Mouse (Mus musculus) spleen, postnatal 10 days (tissue): ENCODE results near the gene Sptlc3.
A peak's percentile ranks its signal among the peaks of the same experiment; 100 is the strongest.

ENCODE experiments used
- DNase-seq, 2 experiments: peaks; one replicate each; pipeline ENCODE4 v3.0.0; 2021 to 2022; ENCODE audit warnings: low spot score in 2 of 2

The Sptlc3 gene

DNA sequence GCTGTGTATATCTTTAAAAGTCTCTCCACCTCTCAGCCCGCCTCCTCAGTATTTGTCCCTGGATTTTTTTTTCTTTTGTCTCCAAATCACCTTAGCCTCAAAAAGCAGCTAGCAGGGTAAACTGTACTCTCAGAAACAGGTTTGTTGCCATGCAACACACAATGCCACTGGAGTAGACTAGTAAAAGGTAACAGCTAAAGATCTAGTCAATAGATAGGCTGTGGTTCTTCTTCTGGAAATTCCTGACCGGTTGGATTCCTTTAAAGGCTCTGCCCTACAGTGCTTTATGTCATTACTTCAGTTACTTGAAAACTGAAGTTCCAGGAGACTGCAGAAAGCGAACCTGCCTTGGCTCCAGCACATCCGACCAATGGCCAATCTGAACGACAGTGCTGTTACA, at the start of gene Sptlc3:
TSS of gene Sptlc3 (plus strand) at position 78 of the 400 bp plus-strand sequence.
- no peak for DNase-seq

DNA sequence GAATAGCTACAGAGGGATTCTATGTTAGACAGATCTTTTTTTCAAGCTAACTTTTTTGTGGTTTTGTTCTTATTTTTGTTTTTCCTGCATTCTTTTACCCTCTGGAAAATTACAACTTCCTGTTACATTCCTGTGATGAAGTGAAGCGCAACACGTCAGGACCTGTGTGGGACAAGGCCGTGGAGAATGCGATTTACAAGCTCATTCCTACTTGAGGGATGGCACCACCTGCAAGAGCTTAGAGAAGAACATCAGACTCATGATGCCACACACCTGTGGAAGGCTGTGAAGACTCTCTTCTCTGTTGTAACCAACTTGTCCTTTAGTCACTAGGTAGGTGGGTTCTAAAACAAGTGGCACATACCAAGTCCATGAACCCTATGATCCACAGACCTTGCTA, 26.0 kb upstream of the Sptlc3 start:
- DNase-seq, result no peak

DNA sequence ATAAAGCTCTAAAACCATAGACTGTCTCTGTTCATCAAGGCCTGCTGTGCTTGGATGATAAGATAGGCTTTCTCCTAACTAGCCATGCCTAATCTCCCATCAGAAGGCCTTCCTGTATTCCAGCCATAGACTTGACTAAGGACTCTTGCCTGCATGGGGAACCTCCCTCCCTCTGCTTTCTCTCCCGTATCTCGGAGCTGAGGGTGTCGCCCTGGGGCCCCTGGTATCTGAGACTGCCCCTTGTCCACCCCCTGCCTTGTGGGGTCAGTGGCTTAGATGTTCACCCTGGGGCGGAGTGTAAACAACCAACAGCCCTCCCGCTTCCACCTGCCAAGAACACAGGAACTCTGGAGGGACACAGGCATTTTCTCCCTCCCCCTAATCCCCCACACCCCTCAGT, 5.0 kb upstream of the Sptlc3 start:
- no peak for DNase-seq

DNA sequence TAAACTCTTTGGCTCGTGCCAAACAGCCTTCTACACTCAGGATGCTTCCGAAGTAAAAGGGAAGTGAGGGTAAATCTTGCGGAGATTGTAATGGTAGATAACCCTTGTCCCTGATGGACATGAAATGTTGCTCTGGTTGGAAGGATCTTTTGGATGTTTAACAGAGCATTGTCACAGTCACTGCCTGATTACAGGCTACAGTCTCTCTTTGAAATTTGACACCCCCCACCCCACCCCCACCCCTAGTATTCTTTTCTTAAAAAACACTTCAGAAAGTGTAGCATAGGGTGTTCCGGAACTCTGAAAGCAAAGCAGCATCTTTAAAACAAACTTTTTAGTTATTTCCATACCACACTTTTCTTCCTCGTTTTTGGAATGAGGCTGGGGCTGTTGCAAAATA, 916 bp downstream of the Sptlc3 start:
- no peak for DNase-seq

DNA sequence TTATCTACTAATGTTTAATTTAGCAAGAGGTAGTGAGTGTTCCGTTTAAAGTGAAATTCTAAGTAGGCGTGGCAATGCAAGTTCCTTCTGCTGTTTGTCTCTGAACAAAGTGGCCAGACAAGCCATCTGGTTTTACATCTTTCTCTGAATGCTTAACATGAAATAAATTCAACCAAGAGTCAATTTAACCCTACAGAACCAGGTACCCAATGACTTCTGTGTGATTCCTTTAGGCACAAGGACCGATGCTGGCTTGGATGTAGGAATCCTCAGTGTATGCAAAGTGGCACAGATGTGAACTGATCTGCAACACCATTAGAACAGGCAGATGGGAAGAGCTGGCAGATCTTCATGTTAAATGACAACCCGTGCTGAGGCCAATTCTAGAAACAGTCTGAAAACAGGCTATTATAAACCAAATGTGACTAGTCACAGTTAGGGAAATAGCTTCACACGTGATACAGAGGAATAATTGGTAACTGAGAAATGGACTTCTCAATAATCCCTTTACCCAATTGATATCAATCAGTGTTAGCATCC, 68.3 kb downstream of the Sptlc3 start:
- no peak for DNase-seq

DNA sequence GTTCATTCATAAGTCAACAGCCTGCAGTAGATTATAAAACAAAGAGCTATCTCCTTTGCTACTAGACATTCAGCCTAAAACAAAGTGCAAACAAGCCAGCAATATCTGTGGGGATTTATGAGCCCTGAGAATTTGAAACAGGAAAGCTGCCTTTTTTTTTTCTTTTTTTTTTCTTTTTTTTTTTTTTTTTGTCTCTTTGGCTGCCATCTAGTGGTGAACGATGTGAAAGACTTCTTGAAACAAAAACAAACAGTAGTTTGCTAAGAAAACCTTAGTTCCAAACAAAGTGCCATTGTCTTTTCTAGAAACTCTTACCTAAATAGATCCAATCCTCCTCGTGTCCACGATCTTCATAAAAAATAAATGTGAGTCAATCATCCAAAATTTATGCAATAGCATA, 85.6 kb downstream of the Sptlc3 start:
- DNase-seq, result no peak

DNA sequence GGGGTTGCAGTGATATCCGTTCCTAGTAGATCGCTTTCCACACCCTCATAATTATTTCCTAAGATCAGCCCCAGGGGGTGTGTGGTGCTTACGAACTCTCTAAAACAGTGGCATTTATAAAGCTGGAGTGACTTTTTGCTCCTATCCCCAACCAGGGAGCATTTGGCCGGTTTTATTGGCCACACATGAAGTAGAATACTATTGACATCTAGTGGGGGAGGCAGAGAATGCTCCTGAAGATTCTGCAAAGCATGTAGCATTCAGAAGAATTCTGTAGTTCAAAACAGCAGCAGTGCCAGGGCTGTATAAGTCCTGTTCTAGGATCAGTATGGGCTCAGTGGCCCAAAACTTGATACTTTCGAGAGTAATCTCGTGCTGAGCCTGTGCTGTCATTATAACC, 89.1 kb downstream of the Sptlc3 start:
- DNase-seq, result no peak

DNA sequence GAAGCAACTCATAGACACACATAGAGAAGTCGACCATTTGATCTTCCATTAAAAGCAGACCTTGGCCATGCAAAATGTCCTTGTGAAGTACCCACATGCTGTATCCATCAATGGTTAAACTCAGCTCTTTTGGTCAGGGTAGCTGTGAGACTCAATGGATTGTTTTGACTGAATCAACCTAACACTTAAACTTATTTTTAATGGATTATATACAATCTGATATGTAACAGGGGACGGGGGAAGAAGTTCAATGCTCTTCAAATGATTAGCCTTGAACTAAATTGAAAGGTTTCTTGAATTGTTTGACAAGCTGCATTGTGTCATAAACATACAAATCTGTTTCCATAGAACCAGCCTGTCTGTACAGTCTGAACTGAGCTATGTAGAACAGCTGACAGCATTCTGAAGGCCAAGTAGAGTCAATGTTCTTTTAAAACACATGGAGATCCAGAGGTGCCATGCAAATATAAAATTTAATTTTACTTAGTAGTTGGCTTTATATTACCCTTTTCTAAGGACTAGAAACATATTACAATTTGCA, 94.0 kb downstream of the Sptlc3 start:
- no peak for DNase-seq

DNA sequence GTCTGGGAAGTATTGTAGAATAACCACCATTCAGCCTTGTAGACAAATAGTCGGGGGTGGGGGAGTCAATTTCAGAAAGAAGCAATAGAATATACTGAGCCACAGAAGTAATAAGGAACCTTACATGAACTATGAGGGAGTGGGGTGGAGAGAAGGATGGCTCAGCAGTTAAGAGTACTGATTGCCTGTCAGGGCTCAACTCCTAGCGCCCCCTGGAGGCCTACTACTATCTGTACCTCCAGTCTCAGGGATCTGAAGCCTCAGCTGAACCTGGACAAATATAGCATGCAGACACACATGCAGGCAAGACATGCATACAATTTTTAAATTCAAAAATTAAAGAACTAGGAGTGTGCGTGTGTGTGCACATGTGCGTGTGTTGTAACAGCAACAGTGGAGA, 96.2 kb downstream of the Sptlc3 start:
- DNase-seq, result peak in 1 of 2 experiments; percentile 60

DNA sequence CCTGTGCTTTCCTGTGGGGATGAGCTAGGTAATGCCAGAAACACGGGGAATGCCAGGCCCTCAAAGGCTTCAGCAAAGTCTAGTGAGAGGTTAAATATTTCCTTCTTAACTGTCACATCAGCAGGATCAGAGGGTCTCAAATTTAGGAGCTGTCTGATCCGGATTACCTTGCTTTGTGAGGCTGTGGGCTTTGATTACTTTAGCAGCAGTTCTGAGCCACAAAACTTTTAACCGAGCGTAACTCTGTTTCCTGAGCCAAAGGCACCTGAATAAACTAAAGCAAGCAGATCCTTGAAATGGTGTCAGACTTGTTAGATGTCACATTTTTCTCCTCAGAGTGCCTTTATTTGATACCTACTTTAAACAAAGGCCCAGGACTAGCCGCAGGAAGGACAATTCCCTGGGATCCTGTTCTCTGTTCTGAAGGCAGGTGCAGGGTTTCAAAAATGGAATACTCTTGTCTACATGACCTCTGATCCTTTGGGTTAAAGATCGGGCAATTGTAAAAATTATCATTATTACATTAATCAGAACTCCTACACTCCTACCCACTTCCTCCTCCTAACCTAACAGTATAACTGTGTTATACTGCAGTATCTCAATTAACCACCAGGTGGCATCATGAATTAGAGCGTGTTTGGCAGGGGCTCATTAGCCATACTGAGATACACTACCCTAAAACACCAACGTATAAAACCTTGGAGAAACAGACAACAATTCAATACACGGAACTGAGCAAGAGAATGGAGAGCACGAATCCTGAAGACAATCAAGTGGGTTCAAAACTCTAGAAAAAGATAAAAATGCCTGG, 97.4 kb downstream of the Sptlc3 start:
- no peak for DNase-seq

DNA sequence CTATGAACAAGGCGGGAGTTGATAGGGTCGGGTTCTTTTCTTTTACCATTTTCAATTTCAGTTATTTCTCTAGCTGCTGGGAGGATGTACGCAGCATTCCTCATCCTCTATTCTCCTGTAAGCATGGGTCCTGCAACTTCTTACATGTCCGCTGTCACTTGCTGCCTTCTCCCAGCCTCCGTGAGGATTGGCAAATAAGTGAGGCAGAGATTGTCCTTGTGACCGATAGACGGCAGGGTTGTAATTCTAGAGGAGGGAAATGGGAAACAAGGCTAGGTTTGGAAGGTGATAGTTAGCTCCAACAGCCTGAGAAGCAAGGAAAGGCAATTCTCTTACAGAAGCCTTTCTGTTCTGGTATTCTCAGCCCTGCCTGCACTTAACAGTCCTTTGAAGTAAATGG, 98.4 kb downstream of the Sptlc3 start:
- no peak for DNase-seq

DNA sequence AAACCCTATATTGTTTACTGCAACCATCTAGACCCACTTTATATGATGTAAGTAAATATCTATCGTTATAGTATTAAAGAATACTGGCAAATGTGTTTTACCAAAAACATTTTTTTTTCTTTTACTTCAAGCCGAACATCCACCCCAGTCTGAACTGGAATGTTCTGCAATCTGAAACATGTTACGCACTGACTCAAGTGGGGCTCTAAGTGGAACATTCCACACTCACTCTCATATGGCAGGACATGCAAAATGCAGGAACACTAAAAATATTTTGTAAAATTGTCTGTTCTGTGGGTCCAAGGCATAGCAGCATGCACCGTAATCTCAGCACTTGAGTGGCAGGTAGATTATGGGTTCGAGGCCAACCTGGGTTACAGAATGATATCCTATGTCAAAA, 103.5 kb downstream of the Sptlc3 start:
- no peak for DNase-seq

DNA sequence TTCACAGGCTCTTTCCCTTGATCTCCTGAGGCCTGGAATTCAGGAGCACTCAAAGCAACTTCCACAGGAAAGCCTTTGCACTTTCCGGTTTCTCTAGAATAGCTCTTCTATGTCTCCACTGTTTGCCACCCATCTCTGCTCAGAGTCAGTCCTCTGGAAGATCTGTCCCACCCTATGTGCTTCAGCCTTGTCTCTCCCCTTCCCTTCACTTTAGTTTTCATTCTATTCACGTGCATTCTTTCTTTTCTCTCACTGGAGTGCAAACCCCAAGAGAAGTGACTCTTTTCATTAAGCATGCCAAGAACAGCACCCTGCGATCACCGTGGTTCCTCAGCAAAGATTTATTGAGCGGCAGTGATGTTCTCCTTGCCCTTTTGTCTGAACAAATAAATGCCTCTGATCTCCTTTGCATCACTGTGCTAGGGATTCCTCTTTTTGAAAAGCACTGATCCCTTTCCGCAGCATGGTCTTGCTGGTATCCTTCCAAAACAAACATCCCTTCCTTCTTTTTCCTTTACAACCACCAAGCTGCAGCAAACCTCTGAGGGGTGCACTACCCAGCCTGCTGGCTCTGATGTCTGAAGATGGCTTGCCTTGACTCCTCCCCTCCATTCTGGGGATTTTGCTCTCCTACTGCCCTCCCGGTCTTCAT, 108.0 kb downstream of the Sptlc3 start:
- no peak for DNase-seq

DNA sequence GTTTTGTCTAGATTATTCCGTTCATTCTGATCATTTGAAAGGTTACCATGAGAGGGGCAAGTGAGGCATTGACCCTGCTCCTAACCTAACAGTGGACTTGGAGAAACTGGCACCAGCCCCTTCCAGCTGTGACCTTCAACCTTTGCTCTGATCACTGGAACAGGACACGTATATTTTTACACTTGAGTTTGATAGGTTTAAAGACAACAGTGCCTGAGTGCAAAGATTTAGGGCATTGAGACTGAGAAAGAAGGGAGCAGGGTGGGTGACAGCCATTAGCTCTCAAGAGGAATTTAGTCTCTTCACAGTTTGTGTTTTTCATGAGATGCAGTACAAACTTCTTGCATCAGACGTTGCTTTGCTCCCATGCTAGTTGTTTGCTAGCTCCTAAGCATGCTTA, 114.5 kb downstream of the Sptlc3 start:
- no peak for DNase-seq

DNA sequence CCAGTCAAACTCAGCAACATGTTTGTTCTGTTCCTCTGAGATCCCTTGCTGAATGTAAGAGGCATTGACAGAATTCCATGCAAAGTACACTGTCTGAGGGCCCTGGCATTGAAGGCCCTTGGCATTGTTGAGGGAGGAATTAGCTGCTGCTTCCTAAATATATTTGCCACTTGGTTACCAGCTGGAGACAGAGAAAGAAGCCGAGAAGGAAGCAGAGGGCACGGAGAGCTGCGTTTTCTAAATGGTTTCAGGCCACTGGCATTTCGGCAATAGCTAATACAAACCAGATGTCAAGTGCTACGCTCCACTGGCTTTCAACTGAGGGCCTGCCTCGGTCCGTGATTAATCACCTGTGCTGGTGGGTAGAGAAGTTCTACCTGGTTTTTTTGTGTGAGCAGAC, 115.1 kb downstream of the Sptlc3 start:
- no peak for DNase-seq

DNA sequence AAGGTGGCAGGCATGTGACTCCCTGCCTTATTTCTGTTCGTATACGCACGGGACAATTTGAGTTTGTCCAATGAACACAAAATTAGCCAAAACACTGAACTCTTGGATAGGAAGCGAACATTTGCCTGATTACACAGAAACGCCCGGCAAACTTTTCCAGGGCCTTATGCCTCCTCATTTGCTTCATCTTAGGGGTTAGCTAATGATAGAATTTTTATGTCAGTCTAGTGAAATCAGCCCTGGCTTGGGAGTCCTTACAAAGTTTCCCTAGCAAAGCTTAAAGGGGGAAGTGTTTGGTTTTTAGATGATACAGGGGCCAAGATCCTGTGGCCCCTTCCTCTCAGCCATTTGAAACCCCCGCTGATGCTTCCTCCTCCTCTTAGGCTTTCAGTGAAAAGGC, 115.5 kb downstream of the Sptlc3 start:
- no peak for DNase-seq

DNA sequence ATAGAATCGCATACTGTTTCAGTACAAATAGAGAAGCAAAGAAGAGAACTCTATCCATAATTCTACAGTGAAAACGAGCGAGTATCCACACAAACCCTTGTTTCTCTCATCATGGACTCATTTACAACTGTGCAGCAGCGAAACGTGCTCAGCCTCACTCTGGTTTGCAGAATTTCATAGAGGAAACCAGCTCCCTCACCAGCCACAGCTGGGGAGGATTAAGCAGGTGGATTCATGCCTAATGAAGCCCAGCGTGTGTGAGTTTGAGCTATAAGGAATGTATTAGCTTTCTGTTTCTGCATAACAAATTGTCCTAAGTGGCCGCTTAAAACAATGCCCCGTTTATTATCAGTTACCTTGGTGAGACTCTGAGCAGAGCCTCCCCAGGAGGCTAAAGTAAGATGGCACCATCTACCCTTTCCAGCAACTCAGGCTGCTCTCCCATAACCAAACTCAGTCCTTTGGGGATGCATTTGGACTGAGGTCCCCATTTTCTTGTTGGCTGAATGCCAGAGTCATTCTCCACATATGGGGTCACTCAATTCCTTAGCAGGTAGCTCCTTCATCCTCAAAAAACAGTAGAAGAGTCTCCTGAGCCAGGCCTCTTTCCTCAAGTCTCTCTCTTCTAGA, 116.1 kb downstream of the Sptlc3 start:
- no peak for DNase-seq

DNA sequence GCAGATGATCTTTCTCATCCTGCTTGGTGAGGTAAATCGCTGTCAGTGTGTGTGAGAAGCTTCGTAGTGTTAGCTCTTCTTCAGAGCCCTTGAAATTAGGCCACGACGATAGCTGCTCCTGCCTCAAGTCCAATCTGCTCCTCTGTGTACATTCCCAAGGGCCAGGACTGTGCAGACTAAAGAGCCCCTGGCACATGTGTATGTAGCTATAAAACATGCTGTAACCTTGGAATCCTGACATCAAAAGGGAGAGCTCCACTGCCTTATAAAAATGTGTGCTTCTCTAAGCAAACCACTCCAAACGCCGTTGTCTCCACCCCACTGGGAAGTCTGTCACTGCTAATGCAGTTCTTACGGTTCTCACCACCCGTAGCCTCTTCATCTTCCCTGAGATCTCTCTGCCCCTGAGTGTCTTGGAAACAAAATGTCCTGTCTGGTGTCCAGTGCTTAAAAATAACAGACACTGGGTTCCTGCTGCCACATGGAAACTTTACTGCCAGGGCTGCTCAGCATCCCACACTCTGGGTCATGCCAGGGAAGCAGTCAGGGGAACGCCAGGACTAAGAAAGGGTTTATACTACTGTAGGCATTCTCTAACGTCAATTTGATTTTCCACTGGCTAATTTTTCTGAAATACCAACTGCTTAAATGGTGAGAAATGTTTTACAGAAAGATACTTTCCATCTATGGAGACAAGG, 118.8 kb downstream of the Sptlc3 start:
- no peak for DNase-seq

DNA sequence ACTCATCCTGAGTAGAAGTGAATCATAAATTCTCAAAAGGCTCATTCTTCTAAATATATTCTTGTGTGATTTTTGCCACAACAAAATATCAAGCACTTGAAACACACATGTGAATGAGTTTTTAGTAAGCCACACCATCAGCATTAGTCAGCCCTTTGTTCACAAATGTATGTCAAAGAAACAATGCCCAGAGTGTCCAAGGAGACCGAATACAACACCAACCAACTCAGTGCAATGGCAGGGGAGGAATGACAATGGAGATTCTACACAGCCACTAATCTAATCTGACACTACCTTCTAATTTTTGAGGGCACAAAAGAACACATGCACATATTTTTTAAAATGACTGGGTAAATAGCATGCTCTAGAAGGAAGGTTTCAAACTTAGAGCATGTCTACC, 132.8 kb downstream of the Sptlc3 start:
- no peak for DNase-seq

DNA sequence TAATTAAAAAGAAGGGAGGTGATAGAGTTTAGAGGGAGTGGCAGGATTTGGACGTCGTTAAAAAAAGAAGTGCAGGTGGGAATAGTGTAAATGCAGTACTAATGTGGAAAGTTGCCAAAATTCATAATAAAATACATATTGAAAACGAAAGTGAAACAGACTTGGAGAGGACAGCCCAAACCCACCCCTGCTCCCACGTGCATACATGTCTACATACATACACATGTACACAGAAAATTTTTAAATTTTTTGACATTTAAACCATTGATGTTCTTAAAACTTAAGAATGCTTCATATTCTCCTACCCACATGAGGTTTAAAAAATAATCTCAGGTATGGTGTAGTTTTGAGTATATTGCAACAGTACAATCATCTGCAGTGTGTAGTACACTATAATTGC, 135.0 kb downstream of the Sptlc3 start:
- DNase-seq, result no peak

DNA sequence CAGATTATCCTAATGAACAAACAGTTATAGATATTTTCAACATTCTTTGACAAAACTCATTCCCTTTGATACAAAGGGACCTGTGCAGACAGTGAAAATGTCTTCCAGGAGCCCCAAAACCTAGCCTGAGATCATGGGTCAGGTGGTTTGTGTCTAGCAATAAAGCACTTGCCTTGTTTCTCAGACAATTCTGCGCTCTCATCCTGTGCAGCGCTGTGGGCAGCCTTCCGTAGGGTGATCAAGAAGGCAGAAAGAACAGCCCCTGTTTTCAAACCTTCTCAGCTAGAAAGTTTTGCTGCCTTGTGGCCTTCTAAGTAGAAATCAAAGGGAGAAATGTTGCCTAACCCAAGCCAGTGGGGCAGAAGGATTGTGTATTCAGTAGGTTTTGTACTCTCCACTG, 135.9 kb downstream of the Sptlc3 start:
- DNase-seq, result no peak

DNA sequence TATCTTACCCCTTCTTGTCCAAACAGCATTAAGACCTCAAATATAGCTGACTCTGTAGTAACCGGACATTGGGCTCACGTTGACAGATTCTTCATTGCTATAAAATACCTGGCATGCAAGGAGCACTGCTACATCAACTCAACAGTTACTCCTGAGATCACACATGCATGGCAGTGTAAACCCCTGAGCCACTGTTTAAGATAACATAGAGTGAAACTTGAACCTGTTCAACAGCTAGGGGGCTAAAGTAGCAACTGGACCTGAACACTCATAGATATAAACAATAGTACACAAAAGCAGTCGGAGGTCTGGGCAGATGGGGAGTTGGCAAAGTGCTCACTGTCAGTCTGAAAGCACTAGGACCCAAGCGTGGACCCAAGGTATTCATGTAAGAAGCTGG, 140.8 kb downstream of the Sptlc3 start:
- DNase-seq, result no peak
